In the genomic region with DNA sequence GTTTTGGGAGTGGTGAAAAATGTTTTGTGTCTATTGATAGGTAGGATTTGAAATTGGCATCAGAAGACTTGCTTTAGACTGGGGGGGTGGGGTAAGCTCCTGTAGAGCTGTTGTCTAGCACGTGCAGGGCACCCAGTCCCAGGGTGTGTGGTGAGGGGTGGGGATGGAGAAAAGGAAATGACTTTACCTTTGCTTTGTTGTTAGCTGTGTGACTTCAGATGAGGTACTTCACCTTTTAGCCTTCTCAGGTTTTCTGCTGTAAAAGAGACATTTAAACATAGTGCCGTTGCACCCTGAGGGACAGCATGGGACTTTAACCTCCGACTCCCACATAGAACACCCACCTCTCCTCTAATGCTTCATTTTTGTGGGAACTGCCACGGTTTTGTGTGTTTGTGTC, we compare ENCODE assay signal across 19 mouse cellular contexts.
DNase-seq lines count a peak whose midpoint lies in the region; ATAC-seq lines count a peak whose summit lies in the region.
"Had no signal": no experiment of that assay in that cellular context is flagged by ENCODE, and none has a peak within 500 bp of the region (broad histone marks: within the 10 kb centered on the region; RNA-seq: fewer than 3 reads in every experiment).

No protein-coding gene starts in this region.

- H3K36me3 ChIP-seq in splenic B cell, adult 2 months (ENCODE audit: control insufficient read depth, insufficient read depth, low read length, poor library complexity, severe bottlenecking), result no peaks in the 10 kb centered on the region
- H3K36me3 ChIP-seq: heart, embryonic 13.5 days; limb, embryonic 15.5 days; liver, embryonic 15.5 days; midbrain, embryonic 13.5 days had no signal

- peak; percentile 88 for ATAC-seq in CD4-positive, CD25-positive, alpha-beta regulatory T cell, adult 4 months
- ATAC-seq: forebrain, embryonic 13.5 days; lung, postnatal 0 days; midbrain, embryonic 13.5 days had no signal

- DNase-seq in T-cell, adult 2 months (ENCODE audit: low spot score), result peak; percentile 80
- peak; percentile 24 for DNase-seq in splenic B cell, adult 2 months (ENCODE audit: low read depth, low spot score)
- DNase-seq in thymus, postnatal 36 days, result peak; percentile 61 to 79
- no peak for DNase-seq in right cerebral cortex, postnatal 14 days
- no peak for DNase-seq in layer of hippocampus, adult 8-10 months (ENCODE audit: low spot score in 2 of 2)
- DNase-seq in embryo, embryonic 9.5 days (ENCODE audit: extremely low spot score), result no peak
- DNase-seq: adrenal gland, adult 2 months; cerebellum, adult 8-10 months; kidney, adult 18-20 months; layer of hippocampus, postnatal 36 days; right cerebral cortex, postnatal 4 days had no signal

- no peaks in the 10 kb centered on the region for H3K27me3 ChIP-seq in splenic B cell, adult 2 months (ENCODE audit: control insufficient read depth, insufficient read depth, low read length, poor library complexity, severe bottlenecking)
- H3K27me3 ChIP-seq: CH12.LX; forebrain, embryonic 13.5 days; heart, embryonic 13.5 days; limb, embryonic 15.5 days; liver, embryonic 15.5 days; midbrain, embryonic 13.5 days had no signal

Comparison
In these comparisons a context has a peak if more than half of its experiments do, and no peak if none do; other contexts are left out.
1. DNase-seq: peak in T-cell, adult 2 months (single experiment), splenic B cell, adult 2 months (single experiment) and thymus, postnatal 36 days (2 of 2); none in right cerebral cortex, postnatal 14 days (single experiment), layer of hippocampus, adult 8-10 months (0 of 2) and embryo, embryonic 9.5 days (single experiment).